Mouse (Mus musculus) E14TG2a.4 (cell line): ENCODE measurements at regions not wholly inside any gene's neighbourhood (a gene's known extent, or its start where the extent isn't known, plus 50 kb on each side); places are given as distances from the start of the nearest gene placed in this dataset.

ENCODE experiments used
- H3K27me3 ChIP-seq: 2 replicates; pipeline ENCODE4 v1.6.1; 2014; ENCODE audit warnings: low read length, control low read depth; ENCODE audit not compliant: insufficient read depth
- H3K36me3 ChIP-seq: 2 replicates; pipeline ENCODE4 v1.6.1; 2014; ENCODE audit warnings: low read length, control low read depth; ENCODE audit not compliant: insufficient read depth
- H3K4me1 ChIP-seq: replicated peaks from 2 replicates; pipeline ENCODE4 v1.6.1; 2014; ENCODE audit warnings: low read depth, low read length, control low read depth
- H3K4me3 ChIP-seq: replicated peaks from 2 replicates; pipeline ENCODE4 v1.5.1; 2014; ENCODE audit warnings: mild to moderate bottlenecking, low read length
- H3K9me3 ChIP-seq: 2 replicates; pipeline ENCODE4 v1.6.1; 2014; ENCODE audit warnings: low read length, control low read depth
- CTCF ChIP-seq: conservative IDR thresholded peaks from 2 replicates; pipeline ENCODE4 v1.5.1; 2014; ENCODE audit warnings: low read length
- POU5F1 ChIP-seq: IDR thresholded peaks from 2 replicates; pipeline ENCODE4 v1.6.1; 2014; ENCODE audit warnings: low read length, borderline replicate concordance

DNA sequence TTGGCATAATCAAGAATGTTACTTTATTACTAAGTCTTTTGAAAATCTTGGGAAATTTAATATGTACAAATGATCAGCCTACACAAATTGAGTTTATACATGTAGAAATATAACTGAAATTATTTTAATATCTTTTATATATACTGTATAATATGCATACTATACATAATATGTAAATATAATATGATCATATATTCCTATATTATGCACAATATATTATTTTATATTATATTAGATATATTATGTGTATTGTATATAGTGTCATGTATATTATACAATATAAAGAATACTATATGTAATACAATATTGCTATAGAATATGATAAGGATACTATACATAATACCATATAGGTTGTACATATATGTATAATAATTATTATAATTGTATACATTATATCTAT, 1912.4 kb downstream of the Cntnap5b start:
- H3K4me3 ChIP-seq: no peak overlapping the region
- no peaks in the 10 kb centered on the region for H3K36me3 ChIP-seq
- peaks cover 9% of the 10 kb centered on the region for H3K9me3 ChIP-seq
- H3K27me3 ChIP-seq: no peaks in the 10 kb centered on the region
- no peak for TF ChIP-seq CTCF
- TF ChIP-seq POU5F1: no peak
- H3K4me1 ChIP-seq: no peaks in the 10 kb centered on the region
